Mouse (Mus musculus): ENCODE results near the gene Ppp2r3a.

Gene Ppp2r3a

DNA sequence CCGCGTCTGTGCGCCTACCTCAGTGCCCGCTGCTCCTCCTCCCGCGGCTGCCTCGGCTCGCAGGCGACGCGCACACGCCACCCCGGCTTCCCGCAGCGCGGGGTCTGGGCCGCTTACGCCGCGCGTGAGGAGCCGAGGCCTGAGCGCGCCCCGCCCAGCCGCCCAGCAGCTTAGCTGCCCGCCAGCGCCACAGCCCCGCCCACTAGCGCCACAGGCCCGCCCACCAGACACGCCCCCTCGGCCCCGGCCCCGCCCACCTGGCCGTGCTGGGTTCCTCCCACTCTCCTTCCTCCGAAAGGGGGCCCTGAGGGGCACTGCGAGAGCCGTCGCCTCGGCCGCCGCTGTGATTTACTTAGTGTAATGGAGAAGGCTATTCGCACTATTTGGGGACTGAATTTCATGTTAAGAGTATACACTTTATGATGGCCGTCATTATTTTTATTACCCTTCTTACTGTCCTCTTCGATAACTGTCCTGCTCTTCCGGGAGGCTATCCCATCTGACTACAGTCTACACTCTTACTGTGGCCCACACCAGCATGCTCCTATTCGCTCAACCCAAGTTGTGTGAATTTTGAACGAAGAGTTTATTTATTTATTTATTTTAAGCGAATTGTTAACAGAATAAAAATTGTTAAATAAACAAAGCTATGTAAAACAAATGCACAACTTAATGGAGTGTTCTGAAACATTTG is at the start of gene Ppp2r3a:
TSS of gene Ppp2r3a (minus strand) at position 152 of the 694 bp plus-strand sequence.
- peak; percentile 100 for DNase-seq (ENCODE audit: low spot score)

DNA sequence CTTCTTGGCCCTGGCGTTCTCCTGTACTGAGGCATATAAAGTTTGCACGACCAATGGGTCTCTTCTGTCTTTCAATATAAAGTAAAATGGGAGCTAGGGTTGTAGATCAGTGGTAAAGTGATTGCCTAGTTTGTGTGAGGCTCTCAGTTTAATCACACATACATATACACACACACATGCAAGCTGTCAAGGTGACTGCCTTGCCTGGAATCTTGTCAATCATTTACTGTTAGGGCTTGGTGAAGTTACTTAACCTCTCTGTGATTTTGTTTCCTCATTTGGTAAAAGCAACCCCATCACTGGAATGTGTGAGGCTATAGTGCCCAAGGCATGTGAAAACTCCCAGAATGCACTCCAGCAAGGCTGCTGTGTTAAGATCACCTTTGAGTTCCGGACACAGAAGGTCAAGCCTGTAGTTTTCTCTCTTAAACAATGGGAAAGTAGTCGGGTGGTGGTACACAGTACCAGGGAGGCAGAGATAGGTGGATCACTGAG is 48.9 kb upstream of the Ppp2r3a start:
- DNase-seq (ENCODE audit: low spot score) = no peak

DNA sequence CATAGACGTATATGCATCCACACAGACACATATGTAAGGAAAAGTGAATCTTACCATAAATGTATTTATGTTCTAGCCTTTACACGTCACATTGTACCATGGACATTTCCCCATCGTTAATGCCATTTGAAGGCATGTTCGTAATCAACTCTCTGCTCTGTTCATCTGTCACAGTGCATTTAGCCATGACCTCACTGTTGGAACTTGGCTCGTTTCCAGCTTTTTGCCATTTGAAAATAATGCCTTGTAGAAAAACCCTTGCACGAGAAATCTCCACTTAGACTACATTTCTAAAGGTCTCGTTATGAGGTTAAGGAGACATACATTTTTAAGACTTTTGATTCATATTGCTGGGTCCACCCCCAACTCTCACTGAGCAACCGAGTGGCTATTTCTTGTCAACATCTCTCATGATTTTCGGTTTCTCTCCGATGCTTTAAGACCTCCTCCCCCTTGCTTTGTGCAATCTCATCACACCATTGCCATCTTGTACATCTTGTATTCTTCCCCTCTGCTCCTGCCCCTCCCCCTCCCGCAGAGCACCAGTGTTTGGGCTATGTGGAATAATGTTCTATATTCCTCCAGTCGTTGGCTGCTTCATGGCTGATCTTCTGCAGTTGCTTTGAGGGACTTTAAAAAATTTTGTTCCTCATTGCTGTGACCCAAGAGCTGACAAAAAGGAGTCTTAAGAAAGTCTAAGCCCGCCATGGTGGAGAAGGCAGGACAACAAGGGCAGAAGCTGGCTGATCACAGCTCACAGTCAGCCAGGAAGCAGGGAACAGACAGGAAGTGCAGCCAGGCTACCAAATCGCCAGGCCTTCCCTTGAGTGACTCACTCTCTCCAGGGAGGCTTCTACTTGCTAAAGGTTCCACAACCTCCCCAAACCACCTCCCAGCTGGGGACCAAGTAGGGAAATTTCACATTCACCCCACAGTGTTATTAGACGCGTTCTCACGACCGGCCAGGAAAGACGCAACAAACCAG is 40.4 kb upstream of the Ppp2r3a start:
- no peak for DNase-seq (ENCODE audit: low spot score)

DNA sequence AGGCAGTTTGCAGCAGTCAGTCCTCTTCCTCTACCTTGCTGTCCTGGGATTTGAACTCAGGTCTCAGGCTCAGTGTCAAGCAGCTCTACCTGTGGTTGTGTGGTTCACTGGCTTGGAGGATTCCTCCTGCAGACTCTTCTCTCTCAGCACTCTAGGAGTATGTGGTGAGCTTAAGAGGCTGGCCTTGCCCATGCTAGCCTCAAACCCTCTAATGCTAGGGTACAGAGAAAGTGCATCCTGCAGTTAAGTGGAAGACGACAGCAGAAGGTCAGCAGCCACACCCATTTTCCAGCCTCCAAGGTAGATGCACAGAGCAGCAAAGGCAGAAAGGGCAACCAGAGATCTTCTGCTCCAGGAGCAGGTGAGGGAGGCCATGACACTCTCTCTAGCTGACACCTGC is 39.3 kb upstream of the Ppp2r3a start:
- DNase-seq (ENCODE audit: low spot score) = no peak

DNA sequence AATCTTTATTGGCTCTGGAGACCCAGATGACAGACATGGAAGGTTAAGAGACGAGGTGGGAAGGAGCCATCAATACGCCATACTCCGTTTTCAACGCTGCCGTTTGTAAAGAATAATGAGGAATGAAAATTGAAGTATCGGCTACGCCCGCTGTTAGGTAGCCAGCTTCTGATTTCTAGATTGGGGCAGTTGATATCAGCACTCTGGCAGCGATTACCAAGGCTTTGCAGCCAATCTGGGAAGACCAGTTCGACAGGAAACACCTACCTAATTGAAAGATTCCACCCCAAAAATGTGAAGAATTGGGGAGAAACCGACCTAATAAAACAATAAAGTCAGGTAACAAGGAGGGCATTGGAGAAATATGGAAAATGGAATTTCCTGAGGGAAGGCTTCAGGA is 38.2 kb upstream of the Ppp2r3a start:
- DNase-seq (ENCODE audit: low spot score) = no peak

DNA sequence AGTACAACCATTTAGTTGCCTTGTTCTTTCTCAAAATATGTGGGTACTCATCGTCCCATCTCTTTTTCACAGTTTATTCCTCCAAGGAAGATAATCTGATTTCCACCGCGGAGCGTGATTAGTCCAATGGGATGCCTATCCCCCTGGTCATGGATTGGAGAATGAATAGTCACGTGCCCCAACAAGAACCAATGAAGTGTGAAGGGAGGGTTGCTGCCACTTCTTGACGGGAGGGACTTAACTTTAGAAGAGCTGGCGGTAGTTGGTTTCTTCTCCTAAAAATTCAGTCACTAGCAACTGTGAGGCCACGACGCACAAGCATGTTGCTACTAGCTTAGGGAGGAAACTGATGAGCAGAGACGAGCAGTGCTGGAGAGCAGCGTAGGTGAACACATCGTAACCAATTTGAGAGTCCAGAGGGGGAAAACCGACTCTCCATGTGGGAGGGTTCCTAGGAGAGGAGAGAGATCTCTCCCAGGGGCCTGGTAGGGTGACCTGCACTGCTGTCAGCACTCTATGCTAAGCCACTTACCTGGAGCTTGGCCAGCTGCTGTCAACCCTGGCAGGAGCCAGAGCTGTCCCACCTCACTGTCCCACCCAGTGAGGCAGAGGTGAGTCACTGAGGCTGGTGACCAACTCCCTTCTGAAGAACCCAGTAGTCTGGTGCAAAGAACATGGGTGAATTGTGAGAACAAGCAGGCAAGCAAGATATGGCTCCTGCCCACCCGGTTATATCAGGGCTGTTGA is 37.5 kb upstream of the Ppp2r3a start:
- no peak for DNase-seq (ENCODE audit: low spot score)

DNA sequence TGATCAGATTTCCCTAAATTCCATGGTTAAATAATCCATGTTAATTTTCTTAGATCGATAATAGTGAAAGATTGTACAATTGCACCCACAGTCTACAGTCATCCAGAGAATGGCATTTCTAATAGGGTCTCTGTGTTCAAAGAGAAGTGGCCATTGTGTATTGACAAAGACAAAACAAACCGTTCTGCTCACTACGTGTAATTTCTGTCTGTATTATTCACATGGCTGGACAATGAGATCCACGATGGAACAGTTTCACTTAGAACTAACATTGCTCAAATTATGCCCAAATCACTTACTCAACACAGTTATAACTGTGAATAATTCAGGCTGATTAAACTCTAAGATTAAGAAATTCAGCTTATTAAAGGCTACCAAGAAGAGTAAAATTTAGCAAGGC is 35.2 kb upstream of the Ppp2r3a start:
- no peak for DNase-seq (ENCODE audit: low spot score)

DNA sequence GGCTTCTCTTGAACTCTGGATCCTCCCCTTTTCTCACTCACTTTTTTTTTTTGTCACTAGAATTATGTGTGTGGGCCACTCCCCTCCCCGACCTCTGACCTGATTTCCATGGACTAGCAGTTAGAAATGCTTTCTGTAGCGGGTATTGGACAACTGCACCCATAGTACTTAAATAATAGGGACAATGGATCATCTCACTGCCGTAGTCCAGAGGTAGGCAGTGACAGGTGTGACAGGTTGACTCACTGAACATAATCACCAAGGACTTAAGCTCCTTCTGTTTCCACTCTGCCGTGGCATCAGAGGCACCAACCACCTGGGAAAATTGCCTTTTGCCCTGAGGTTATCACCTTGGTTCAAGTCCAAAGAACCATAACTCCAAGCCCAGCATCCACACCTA is 32.5 kb upstream of the Ppp2r3a start:
- DNase-seq (ENCODE audit: low spot score) = no peak

DNA sequence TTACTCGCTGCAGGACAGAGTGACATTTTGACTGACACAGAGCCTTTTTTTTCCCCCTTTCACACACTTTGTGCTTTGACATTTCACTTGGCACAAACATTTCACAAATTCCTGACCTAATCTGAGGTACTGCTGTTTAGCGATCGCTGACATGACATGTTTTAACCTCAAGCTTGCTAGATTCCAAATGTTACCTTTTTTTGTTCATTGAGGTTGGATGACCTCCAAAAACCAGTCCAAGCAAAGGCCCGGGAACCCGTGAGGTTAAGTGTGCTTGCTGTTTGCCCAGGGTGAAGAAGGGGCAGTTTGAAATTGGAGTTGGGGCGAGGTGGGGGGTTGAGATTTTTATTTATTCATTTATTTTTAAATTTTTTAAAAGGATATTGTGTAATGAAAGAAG is 31.1 kb upstream of the Ppp2r3a start:
- DNase-seq (ENCODE audit: low spot score) = no peak

DNA sequence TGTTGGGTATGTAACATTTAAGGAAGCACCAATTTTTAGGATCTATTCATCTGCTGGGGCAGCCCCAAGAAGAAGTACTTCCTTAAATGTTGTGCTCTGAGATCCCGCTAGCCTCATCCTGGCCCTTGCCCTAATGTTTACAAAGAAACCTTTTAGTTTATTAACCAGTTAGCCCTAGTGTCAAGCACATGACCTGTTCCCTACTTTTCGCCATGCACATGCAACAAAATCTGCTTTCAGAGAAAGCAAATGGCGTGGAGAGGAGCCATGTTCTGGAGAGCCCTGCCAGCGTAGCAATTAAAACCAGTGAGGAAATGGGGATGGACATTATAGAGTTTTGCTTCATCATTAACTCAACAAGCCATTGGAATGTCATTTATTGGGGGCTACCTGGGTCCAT is 30.3 kb upstream of the Ppp2r3a start:
- no peak for DNase-seq (ENCODE audit: low spot score)

DNA sequence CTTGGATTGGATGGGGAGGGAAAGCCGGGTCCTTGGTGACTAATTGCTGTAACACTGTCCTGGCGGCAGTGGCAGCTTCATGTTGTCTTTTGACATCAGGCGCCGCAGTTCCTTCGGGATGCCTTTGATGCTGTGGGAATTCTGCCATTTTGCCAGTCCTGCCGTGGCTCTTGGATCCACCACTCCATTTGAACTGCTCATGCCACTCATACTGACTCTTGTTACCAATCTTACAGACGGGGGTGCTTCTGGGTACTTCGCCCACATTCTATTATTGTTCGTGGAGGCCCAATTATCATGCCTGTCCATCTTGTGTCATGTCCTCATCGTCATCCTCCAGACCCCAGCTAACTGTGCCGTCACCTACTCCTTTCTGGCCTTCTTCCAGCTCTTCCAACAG is 29.7 kb upstream of the Ppp2r3a start:
- no peak for DNase-seq (ENCODE audit: low spot score)

DNA sequence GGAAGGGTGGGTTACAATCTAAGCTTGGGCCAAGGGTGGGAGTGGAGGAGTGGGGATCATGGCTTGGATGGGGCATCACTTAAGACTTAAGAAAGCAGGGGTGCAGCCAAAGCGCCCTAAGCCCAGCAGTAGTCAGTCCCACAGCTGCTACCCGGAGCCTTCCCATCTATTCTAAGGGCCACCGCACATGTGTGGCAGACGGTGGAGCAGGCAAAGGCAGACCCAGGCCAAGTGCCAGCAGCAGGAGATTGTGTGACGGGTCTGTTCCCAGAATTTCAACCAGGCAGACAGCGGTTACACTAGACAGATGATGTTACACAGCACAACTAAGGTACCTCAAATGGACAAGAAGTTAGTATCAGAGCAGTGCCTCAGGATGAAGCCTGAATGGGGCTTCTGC is 29.3 kb upstream of the Ppp2r3a start:
- DNase-seq (ENCODE audit: low spot score) = no peak

DNA sequence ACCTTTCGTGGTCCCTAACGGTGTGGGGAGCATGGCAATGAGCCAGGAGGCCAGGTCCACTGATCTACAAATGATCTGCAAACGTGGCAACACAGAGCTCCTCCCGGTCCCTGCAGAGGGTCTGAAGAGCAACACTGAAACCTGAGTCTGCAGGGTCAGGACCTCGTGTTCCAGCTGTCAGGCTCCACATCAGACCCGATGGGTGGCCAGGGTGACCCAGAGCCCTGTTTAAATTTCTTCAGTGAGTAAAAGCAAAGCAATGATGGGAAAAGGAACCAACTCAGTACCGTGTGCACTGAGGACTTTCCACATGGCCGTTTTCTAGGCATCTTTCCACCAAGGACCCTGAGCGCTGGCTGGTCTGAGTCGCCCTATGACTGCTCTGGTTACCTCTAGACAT is 28.6 kb upstream of the Ppp2r3a start:
- no peak for DNase-seq (ENCODE audit: low spot score)

DNA sequence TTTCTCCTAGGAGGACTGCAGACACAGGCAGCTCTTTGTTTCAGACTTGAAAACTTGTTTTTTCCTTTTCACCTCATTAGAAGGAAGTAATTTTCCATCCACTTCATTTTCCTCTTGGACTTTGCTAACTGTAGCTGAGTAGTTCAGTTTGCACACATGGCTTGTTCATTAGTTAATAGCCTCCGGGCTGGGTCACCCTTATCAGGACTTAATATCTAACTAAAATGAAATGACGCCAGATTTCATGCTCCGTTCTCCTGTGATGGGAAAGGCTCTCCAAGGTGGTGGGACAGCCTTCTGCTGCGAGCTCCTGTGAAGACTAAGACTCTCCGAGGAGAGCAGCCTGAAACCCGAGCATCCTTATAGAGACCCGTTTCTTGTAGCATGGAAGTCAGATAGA is 21.1 kb upstream of the Ppp2r3a start:
- DNase-seq (ENCODE audit: low spot score) = no peak

DNA sequence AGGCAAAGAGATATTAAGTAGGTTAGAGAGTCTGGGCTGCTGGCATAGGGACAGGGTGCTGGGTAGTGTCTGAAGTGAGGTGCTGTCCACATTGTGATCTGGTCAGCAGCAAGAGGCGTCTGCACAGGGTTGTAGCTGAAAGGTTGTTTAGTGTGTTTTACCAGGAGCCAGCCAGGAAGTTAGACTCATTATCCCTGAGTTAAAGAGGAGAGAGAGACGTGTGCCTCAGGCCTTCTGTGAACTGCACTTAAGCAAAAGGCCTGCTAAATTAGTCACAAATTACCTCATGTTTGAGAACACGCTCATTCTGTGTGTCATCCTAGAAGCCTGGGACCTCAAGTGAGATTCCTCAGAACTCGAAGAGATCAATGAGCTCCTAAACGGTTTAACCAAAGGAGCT is 18.4 kb upstream of the Ppp2r3a start:
- DNase-seq (ENCODE audit: low spot score) = no peak

DNA sequence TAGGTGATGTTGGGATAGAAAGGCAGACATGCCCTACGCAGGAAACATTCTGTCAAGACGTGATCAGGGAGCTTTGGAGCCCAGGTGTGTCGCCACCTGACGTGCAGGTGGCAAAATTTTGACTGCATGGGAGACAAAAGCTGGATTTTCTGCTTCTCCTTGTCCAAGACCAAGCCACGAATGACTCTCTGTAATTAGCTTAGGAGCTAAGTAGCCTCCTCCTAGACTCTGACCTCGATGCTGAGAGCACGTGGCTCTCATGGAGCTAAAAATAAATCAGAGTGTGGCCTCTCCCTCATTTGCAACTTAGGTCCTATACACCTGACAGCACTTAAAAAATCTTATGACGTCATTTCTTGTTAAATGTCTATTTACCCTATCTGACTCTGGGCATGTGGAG is 14.4 kb upstream of the Ppp2r3a start:
- no peak for DNase-seq (ENCODE audit: low spot score)

DNA sequence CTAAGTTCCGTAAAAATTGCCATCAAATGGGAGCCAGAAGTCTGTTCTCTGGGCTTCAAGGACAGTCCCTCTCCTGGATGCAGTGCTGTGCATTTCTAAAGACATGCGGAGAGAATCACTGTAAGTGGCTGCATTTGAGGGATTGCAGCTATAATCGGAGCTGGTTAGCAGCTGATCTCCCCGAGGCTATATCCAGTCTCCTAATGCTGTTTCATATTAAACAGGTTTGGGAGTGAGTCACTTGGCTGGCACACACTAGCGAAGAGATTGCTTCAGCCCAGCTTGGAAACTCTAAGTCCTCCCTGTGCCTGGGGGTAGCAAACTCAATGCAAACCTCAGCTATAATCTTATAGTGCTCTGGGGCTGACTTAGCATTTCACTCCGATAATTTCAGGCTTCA is 14.0 kb upstream of the Ppp2r3a start:
- no peak for DNase-seq (ENCODE audit: low spot score)

DNA sequence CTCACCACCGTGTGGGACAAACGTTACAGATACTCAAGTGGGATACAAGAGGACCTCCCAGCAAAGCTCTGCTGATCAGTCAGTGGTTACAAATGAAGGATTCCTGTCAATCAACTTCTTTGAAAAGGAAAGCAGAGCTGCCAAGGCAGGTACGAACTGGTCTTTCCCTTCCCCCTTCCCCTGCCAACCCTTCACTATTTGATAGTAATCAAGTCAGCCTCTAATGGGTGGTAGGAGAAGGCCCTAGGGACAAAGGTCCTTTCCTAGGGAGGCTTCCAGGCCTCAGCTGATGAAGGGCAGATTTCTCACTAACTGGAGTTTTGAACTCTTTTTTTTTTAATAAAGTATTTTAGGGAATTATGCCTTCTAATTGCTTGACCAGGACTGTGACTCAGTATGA is 11.2 kb upstream of the Ppp2r3a start:
- DNase-seq (ENCODE audit: low spot score) = no peak

DNA sequence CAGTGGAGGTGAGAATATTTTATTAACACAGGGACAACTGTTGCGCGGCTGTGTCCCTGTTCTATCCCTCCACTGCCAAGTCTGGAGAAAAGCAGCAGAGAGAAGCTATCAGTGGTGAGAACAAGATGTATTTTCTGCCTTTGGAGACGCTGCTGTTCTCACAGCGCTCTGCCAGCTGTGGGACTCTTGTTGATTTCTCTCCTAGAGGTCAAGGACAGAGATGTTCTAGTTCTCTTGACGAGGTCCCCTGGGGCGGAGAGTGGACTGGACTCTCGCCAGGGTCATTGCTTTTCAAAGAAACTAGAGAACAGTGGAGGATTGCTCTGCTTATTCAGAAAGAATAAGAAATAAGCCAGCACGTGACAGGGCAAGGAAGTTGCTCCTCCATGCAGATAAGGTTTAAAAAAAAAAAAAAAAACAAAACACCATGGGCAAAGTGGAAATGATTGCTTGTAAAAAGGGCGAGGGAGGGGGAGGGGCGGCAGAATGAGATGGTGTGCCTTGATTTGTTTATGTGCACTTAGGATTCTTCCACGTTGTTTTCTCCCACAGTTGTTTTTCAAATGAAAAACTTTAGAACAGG is 10.5 kb upstream of the Ppp2r3a start:
- peak; percentile 92 for DNase-seq (ENCODE audit: low spot score)

DNA sequence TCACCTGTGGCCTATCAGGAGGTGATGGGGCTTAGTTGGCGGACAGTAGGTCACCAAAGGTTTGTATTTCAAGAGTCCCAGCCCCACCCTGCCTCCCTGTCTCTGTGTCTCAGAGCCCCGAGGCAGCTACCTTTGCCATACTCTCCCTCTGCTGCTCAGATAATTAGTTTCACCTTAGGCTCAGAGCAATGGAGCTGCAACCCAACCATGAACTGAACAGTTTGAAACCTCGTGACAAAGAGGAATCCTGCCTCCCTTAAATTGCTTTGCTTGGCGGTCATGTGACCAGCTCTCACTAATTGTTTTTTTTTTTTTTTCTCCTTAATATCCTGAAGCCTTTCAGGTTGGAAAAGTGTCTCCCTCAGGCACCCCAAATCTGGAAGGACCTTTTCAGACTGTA is 9.8 kb upstream of the Ppp2r3a start:
- DNase-seq (ENCODE audit: low spot score) = no peak

DNA sequence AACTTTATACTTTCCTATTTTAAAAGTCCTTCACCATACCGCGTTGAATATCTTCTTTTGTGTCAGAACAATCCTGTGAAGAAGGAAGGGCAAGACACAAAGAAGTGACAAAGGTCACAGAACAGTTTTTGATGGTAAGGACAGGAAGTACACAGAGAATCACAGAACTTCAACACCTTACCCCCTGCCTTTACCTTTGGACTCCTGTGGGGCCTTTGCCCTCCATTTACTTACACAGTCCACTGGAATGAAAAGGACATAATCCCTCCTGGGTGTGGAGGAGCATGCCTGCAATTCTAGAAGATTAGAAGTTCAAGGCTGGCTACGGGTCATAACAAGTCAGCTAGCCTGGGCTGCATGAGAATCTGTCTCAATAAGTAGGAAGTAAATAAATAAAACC is 1.5 kb upstream of the Ppp2r3a start:
- no peak for DNase-seq (ENCODE audit: low spot score)

DNA sequence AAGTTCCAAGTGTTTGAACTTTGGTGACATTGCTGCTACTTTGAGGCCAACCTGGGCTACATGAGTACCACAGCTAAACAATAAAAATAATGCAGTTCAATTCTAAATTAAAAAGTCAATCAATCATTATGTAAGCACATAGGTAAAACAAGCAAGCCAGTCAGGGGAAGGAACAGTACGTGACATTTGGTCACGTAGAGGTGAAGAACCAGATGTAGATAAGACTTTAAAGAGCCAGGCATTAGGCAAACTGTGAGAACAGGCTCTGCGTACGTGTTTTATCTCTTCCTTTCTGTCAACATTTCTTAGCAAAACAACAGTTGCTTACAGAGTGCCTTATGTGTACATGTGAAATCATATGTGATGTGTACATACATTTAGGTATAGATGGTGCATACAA is 946 bp upstream of the Ppp2r3a start:
- DNase-seq (ENCODE audit: low spot score) = no peak

Measured in testis, postnatal 10 days (tissue).